Mouse (Mus musculus) stomach, embryonic 14.5 days (tissue): ENCODE results near the gene Cldn22. TPM values are rescaled to one million over a fixed set of nuclear protein-coding genes. Genes with fewer than 3 reads are reported as not detected.

Experiments
- ATAC-seq: fragments of 200-750 bp; cut with Nextera tagmentation; 2 replicates; pipeline ENCODE4 v1.8.0; 2017; ENCODE audit warnings: low read depth, moderate TSS enrichment; ENCODE audit not compliant: insufficient number of reproducible peaks, insufficient read depth, low FRiP score
- H3K27ac ChIP-seq: fragments of 300-500 bp; sonication (generic); 2 replicates; pipeline ENCODE4 v1.5.1; 2014; ENCODE audit warnings: mild to moderate bottlenecking, low read length, moderate library complexity, mixed read lengths
- H3K27me3 ChIP-seq: fragments of 300-500 bp; sonication (generic); 2 replicates; pipeline ENCODE4 v1.6.1; 2014; ENCODE audit warnings: low read length, control low read depth, mixed read lengths; ENCODE audit not compliant: control insufficient read depth, insufficient read depth
- H3K36me3 ChIP-seq: fragments of 300-500 bp; sonication (generic); 2 replicates; pipeline ENCODE4 v1.6.1; 2014; ENCODE audit warnings: mild to moderate bottlenecking, control low read depth, low read length, moderate library complexity, mixed read lengths; ENCODE audit not compliant: control insufficient read depth, insufficient read depth
- H3K4me1 ChIP-seq: fragments of 300-500 bp; sonication (generic); 2 replicates; pipeline ENCODE4 v1.6.1; 2014; ENCODE audit warnings: low read length, control low read depth, mixed read lengths; ENCODE audit not compliant: control insufficient read depth, insufficient read depth
- H3K4me2 ChIP-seq: fragments of 300-500 bp; sonication (generic); replicated peaks from 2 replicates; pipeline ENCODE4 v1.6.1; 2014; ENCODE audit warnings: low read depth, low read length, control low read depth
- H3K4me3 ChIP-seq: fragments of 300-500 bp; sonication (generic); 2 replicates; pipeline ENCODE4 v1.5.1; 2014; ENCODE audit warnings: low read depth, low read length, control low read depth
- H3K9ac ChIP-seq: fragments of 300-500 bp; sonication (generic); replicated peaks from 2 replicates; pipeline ENCODE4 v1.6.1; 2014; ENCODE audit warnings: low read depth, mild to moderate bottlenecking, control low read depth, low read length, moderate library complexity, mixed read lengths
- H3K9me3 ChIP-seq: fragments of 300-500 bp; sonication (generic); 2 replicates; pipeline ENCODE4 v1.6.1; 2016; ENCODE audit warnings: low read depth, low read length, control low read depth; ENCODE audit not compliant: control insufficient read depth
- whole genome bisulfite sequencing: fragments of 180-500 bp; shearing (Covaris S2); extraction: QIAGEN DNeasy Blood & Tissue Kit; methylation state at CpG from one replicate; pipeline ENCODE4 v1.1.7; 2014; 5-methylcytosine and 5-hydroxymethylcytosine counted together
- polyA plus RNA-seq: library from polyadenylated mRNA; unstranded; fragments of >200 nt; fragmentation: Nextera tagmentation; extraction: Ambion mirVana; gene quantifications from 2 replicates; pipeline ENCODE4 v1.2.1, GENCODE M21; 2014

The Cldn22 gene
- polyA plus RNA-seq, 1 experiment from 2014 or later = not detected

GRCm38 (mm10) chr8:47843063-47843462 is 18.8 kb downstream of the Cldn22 start:
- ATAC-seq = peak; percentile 49; the same call in 1 of the 2 replicates
- Histone ChIP-seq H3K4me2 (no peak overlapping the region), H3K4me3 (no peak overlapping the region), H3K9me3 (peaks cover 4% of the 10 kb centered on the region; the same call in 1 of the 2 replicates), H3K36me3 (peaks cover 37% of the 10 kb centered on the region), H3K27ac (no peak overlapping the region), H3K27me3 (no peaks in the 10 kb centered on the region), H3K4me1 (no peaks in the 10 kb centered on the region), H3K9ac (no peak overlapping the region)
- WGBS = 81% methylated on average over 7 of the region's 7 CpGs

DNA sequence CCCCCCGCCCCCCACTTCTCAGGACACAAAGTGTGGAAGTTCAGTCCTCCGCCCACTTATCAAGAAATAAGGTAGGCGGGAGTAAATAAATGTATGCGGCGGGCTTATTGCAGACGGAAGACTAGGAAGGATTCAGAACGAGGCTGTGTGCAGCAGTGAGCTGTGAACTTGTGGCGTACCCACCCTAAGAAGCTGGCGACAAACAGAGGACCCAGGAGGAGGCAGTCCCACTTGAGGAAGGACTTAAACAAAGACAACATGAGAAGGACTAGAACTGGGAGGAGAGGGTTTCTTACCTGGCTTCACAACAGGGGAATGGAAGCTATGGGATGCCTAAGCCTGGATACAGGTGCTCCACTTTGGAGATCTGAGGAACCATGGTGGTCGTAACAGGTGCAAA is 19.4 kb downstream of the Cldn22 start:
- Histone ChIP-seq H3K9ac (no peak overlapping the region), H3K9me3 (peaks cover 4% of the 10 kb centered on the region; the same call in 1 of the 2 replicates), H3K27ac (no peak overlapping the region), H3K36me3 (peaks cover 41% of the 10 kb centered on the region), H3K4me1 (no peaks in the 10 kb centered on the region), H3K4me3 (no peak overlapping the region), H3K27me3 (no peaks in the 10 kb centered on the region), H3K4me2 (no peak overlapping the region)
- WGBS = 95% methylated on average over 10 of the region's 10 CpGs
- ATAC-seq = no peak

DNA sequence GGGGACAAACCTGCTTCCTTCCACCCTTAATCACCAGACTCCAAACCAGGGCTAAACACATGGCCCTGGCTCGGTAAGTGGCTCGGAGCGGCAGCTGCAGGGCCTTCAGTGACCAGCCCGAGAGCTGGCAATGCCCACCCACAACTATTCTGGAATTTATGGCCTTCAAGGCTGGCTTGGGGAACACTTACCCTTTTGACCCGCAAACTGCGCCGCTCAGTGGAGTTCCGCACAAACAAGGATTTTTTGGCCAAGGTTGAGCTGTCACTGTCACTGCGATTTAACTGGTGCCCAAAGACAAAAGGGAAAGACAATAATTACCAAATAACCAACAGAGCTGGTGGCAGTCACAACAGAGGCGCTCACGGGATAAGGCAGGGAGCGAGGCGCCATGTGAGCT is 21.7 kb downstream of the Cldn22 start:
- no peak for ATAC-seq
- no peaks in the 10 kb centered on the region for H3K27me3 ChIP-seq
- no peak overlapping the region for H3K9ac ChIP-seq
- H3K4me1 ChIP-seq = no peaks in the 10 kb centered on the region
- H3K4me3 ChIP-seq = no peak overlapping the region
- peaks cover 37% of the 10 kb centered on the region for H3K36me3 ChIP-seq
- no peaks in the 10 kb centered on the region for H3K9me3 ChIP-seq
- no peak overlapping the region for H3K27ac ChIP-seq
- H3K4me2 ChIP-seq = no peak overlapping the region
- 83% methylated on average over 13 of the region's 13 CpGs for WGBS

- no peak overlapping the region for H3K4me3 ChIP-seq
- H3K9ac ChIP-seq = no peak overlapping the region
- H3K4me2 ChIP-seq = no peak overlapping the region
- H3K27ac ChIP-seq = no peak overlapping the region
- 93% methylated on average over 14 of the region's 14 CpGs for WGBS
- H3K36me3 ChIP-seq = peaks cover 31% of the 10 kb centered on the region
- no peak for ATAC-seq
- H3K4me1 ChIP-seq = peaks cover 5% of the 10 kb centered on the region
- no peaks in the 10 kb centered on the region for H3K27me3 ChIP-seq
- no peaks in the 10 kb centered on the region for H3K9me3 ChIP-seq
These were observed 22.9 kb downstream of the Cldn22 start for GRCm38 (mm10) chr8:47847161-47847560.

DNA sequence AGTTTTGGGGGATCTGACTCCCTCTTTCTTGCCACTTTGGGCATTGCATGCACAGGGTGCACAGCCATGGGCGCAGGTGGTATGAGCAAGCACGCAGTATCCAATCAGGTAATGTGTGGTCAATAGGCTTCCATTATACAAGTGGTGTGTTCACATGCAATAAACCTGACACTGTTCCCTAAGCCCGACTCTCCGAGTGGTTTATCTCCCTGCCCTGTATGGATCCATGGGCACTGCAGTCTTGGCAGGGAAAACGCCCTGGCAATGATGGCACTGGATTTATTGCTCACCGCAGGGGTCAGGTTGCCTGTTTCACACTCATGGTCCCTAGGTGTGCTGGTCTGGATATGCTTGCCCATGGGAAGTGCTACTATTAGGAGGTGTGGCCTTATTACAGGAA is 23.6 kb downstream of the Cldn22 start:
- H3K4me1 ChIP-seq = peaks cover 12% of the 10 kb centered on the region
- H3K4me2 ChIP-seq = no peak overlapping the region
- no peaks in the 10 kb centered on the region for H3K9me3 ChIP-seq
- H3K4me3 ChIP-seq = no peak overlapping the region
- no peaks in the 10 kb centered on the region for H3K27me3 ChIP-seq
- H3K36me3 ChIP-seq = peaks cover 24% of the 10 kb centered on the region; the same call in 1 of the 2 replicates
- ATAC-seq = no peak
- no peak overlapping the region for H3K9ac ChIP-seq
- WGBS = 94% methylated on average over 6 of the region's 6 CpGs
- no peak overlapping the region for H3K27ac ChIP-seq

GRCm38 (mm10) chr8:47849842-47850241 is 25.6 kb downstream of the Cldn22 start:
- Histone ChIP-seq H3K27me3 (no peaks in the 10 kb centered on the region), H3K4me1 (peaks cover 16% of the 10 kb centered on the region), H3K4me3 (no peak overlapping the region), H3K9me3 (no peaks in the 10 kb centered on the region), H3K27ac (no peak overlapping the region), H3K4me2 (no peak overlapping the region), H3K36me3 (peaks cover 23% of the 10 kb centered on the region), H3K9ac (no peak overlapping the region)
- 80% methylated on average over 8 of the region's 8 CpGs for WGBS
- ATAC-seq = no peak

DNA sequence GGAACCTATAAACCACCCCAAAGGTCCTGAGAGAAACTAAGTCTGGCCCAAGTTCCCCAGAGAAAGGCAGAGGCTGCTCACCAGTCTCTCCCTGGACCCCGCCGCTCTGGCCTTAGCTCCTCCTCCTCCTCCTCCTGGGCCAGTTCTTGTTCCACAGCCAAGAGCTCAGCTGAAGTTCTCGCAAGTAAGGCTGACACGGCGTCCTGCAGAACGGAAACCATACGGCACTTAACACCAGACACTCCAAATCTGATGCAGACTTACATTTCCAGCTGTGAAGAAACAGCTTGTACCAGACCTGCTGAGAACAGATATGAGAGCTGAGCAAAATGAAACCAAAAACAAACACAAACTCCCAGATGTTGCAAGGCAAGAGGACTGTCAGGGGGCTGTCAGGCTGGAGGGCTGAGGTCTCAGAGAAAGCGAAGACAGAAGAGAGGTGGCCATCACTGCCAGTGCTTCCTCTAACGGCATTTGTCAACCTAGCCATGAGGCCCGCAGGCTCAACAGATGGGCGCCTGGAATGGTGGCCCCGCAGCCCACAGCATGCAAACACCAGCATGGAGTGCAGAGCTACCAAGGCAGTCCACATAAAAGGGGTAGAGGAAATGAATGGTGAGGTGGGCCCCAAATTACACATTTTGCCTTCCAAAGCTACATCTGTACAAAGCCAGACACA is 27.7 kb downstream of the Cldn22 start:
- no peak overlapping the region for H3K9ac ChIP-seq
- 56% methylated on average over 12 of the region's 12 CpGs for WGBS
- peak overlapping the region; percentile 33 for H3K4me2 ChIP-seq
- H3K9me3 ChIP-seq = no peaks in the 10 kb centered on the region
- H3K4me1 ChIP-seq = peaks cover 16% of the 10 kb centered on the region
- H3K4me3 ChIP-seq = 0 out of 2 replicates have a peak overlapping the region, but pooled peaks have one; percentile 5
- H3K27ac ChIP-seq = peak overlapping the region; percentile 87
- H3K36me3 ChIP-seq = peaks cover 36% of the 10 kb centered on the region
- H3K27me3 ChIP-seq = no peaks in the 10 kb centered on the region
- peak; percentile 82; the same call in 1 of the 2 replicates for ATAC-seq

GRCm38 (mm10) chr8:47852737-47853136 is 28.5 kb downstream of the Cldn22 start:
- ATAC-seq = no peak
- H3K27ac ChIP-seq = peak overlapping the region; percentile 87; the same call in 1 of the 2 replicates

DNA sequence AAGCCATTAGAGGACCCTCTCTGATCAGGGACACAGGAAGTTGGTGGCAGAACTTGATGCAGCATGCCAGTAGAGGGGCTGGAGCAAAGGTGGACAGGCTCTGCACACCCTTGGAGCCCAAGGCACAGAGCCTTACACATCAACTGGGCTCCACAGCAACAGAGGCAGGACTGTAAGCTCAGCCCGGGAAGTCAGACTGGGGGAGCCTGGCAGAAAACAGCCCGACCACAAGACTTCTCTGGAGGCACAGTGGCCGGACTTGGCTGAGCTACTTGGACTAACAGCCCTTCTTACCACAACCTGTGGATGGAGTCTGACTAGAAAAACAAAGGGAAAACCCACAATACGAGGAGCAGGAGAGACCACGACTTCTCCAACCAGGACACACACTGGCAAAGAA is 29.1 kb downstream of the Cldn22 start:
- no peak overlapping the region for H3K4me2 ChIP-seq
- H3K9me3 ChIP-seq = no peaks in the 10 kb centered on the region
- no peak overlapping the region for H3K9ac ChIP-seq
- peaks cover 16% of the 10 kb centered on the region for H3K4me1 ChIP-seq
- H3K36me3 ChIP-seq = peaks cover 25% of the 10 kb centered on the region
- H3K27me3 ChIP-seq = no peaks in the 10 kb centered on the region
- no peak overlapping the region for H3K4me3 ChIP-seq
- 86% methylated on average over 5 of the region's 5 CpGs for WGBS
- no peak overlapping the region for H3K27ac ChIP-seq
- no peak for ATAC-seq

More at GRCm38 (mm10) chr8:47852737-47853136, 28.5 kb downstream of the Cldn22 start:
- Histone ChIP-seq H3K9ac (no peak overlapping the region), H3K4me3 (no peak overlapping the region), H3K4me2 (peak overlapping the region; percentile 33; the same call in 1 of the 2 replicates), H3K36me3 (peaks cover 29% of the 10 kb centered on the region), H3K27me3 (no peaks in the 10 kb centered on the region), H3K4me1 (peaks cover 16% of the 10 kb centered on the region), H3K9me3 (no peaks in the 10 kb centered on the region)
- WGBS = 82% methylated on average over 5 of the region's 5 CpGs
